11 mouse cellular contexts compared by ENCODE assay signal in genomic region chr12:29695194-29695593, GRCm38 (mm10).
DNase-seq lines count a peak whose midpoint lies in the region; ATAC-seq and TF ChIP-seq lines count a peak whose summit lies in the region.
"Had no signal": no experiment of that assay in that cellular context is flagged by ENCODE, and none has a peak within 500 bp of the region (broad histone marks: within the 10 kb centered on the region; RNA-seq: fewer than 3 reads in every experiment).

No protein-coding gene starts in this region.

- peaks cover 51% of the 10 kb centered on the region for H3K4me1 ChIP-seq in heart, embryonic 13.5 days
- H3K4me1 ChIP-seq in liver, postnatal 0 days (ENCODE audit: insufficient read depth): no peaks in the 10 kb centered on the region
- H3K4me1 ChIP-seq: liver, embryonic 15.5 days had no signal

- H3K27me3 ChIP-seq in heart, embryonic 13.5 days (replicated peaks): no peaks in the 10 kb centered on the region; the same call in 1 of the 2 replicates
- no peaks in the 10 kb centered on the region for H3K27me3 ChIP-seq in liver, postnatal 0 days (ENCODE audit: insufficient read depth, low read length)
- H3K27me3 ChIP-seq: embryonic facial prominence, embryonic 15.5 days; liver, embryonic 15.5 days had no signal

- peak overlapping the region; percentile 26; the same call in 1 of the 2 replicates for H3K4me3 ChIP-seq in gastrocnemius, adult 2 months
- no peak overlapping the region for H3K4me3 ChIP-seq in heart, embryonic 13.5 days
- no peak overlapping the region for H3K4me3 ChIP-seq in left cerebral cortex, adult 2 months
- H3K4me3 ChIP-seq in liver, postnatal 0 days (ENCODE audit: low read depth, low read length): no peak overlapping the region
- H3K4me3 ChIP-seq: embryonic facial prominence, embryonic 15.5 days; liver, embryonic 15.5 days had no signal

- no peak for TF ChIP-seq CTCF in gastrocnemius, adult 2 months (IDR thresholded peaks at IDR 0.05)
- no peak for TF ChIP-seq CTCF in left cerebral cortex, adult 2 months (IDR thresholded peaks at IDR 0.05)
- no peak for TF ChIP-seq CTCF in liver, postnatal 0 days (IDR thresholded peaks at IDR 0.05; ENCODE audit: low read depth)

- H3K4me2 ChIP-seq in heart, embryonic 13.5 days: no peak overlapping the region
- H3K4me2 ChIP-seq in liver, postnatal 0 days (ENCODE audit: low read depth, low read length): no peak overlapping the region
- H3K4me2 ChIP-seq: embryonic facial prominence, embryonic 15.5 days; liver, embryonic 15.5 days had no signal

- no peak for ATAC-seq in heart, embryonic 13.5 days (ENCODE audit: extremely low read depth, insufficient number of reproducible peaks, low FRiP score, low TSS enrichment)
- no peak for ATAC-seq in erythroblast, adult 5-6 weeks (replicated peaks; ENCODE audit: low FRiP score, poor library complexity, severe bottlenecking)
- ATAC-seq in liver, postnatal 0 days: no peak

- no peak for TF ChIP-seq EP300 in liver, postnatal 0 days (IDR thresholded peaks at IDR 0.05; ENCODE audit: low read depth)

- H3K9me3 ChIP-seq in heart, embryonic 13.5 days: no peaks in the 10 kb centered on the region
- no peaks in the 10 kb centered on the region for H3K9me3 ChIP-seq in liver, postnatal 0 days (ENCODE audit: low read length)
- H3K9me3 ChIP-seq: embryonic facial prominence, embryonic 15.5 days; liver, embryonic 15.5 days had no signal

- 26% methylated on average over 2 of the region's 2 CpGs for WGBS in heart, embryonic 13.5 days
- WGBS in liver, postnatal 0 days (ENCODE audit: insufficient replicate concordance): 24% methylated on average over 2 of the region's 2 CpGs

- peak overlapping the region; percentile 81 for H3K27ac ChIP-seq in gastrocnemius, adult 2 months
- peak overlapping the region; percentile 68 for H3K27ac ChIP-seq in heart, embryonic 13.5 days (replicated peaks)
- peak overlapping the region; percentile 77 for H3K27ac ChIP-seq in left cerebral cortex, adult 2 months
- no peak overlapping the region for H3K27ac ChIP-seq in liver, postnatal 0 days (ENCODE audit: low read depth)
- H3K27ac ChIP-seq: embryonic facial prominence, embryonic 15.5 days; liver, embryonic 15.5 days had no signal

- intact Hi-C loops in gastrocnemius, adult 2 months (cut with DNase I): loop anchor here (5.0 kb wide), 1 partner anchor 67 kb away; no protein-coding TSS in a partner anchor
- intact Hi-C loops in left cerebral cortex, adult 2 months (cut with DNase I): loop anchor here (5.0 kb wide), 1 partner anchor 142 kb away; no protein-coding TSS in a partner anchor

- DNase-seq in gastrocnemius, adult 2 months: peak; percentile 50
- no peak for DNase-seq in gastrocnemius, postnatal 10 days
- DNase-seq in cerebellum, adult 18-20 months: peak; percentile 35 to 40
- DNase-seq in left cerebral cortex, adult 2 months (ENCODE audit: extremely low spot score in 1 of 2, low spot score in 2 of 2): peak; percentile 61 to 71
- no peak for DNase-seq in urinary bladder, postnatal 36 days (ENCODE audit: low spot score in 2 of 2)
- DNase-seq in liver, postnatal 0 days: no peak
- DNase-seq: kidney, adult 2 months had no signal

- no peaks in the 10 kb centered on the region for H3K36me3 ChIP-seq in heart, embryonic 13.5 days
- H3K36me3 ChIP-seq in liver, postnatal 0 days (replicated peaks; ENCODE audit: insufficient read depth, low read length): no peaks in the 10 kb centered on the region
- H3K36me3 ChIP-seq: embryonic facial prominence, embryonic 15.5 days; liver, embryonic 15.5 days had no signal

- no peak overlapping the region for H3K9ac ChIP-seq in heart, embryonic 13.5 days
- H3K9ac ChIP-seq in liver, postnatal 0 days (replicated peaks): no peak overlapping the region
- H3K9ac ChIP-seq: embryonic facial prominence, embryonic 15.5 days; liver, embryonic 15.5 days had no signal

Comparison
In these comparisons a context has a peak if more than half of its experiments do, and no peak if none do; other contexts are left out.
1. DNase-seq: peak in gastrocnemius, adult 2 months (single experiment), cerebellum, adult 18-20 months (2 of 2) and left cerebral cortex, adult 2 months (2 of 2); none in gastrocnemius, postnatal 10 days (single experiment), urinary bladder, postnatal 36 days (0 of 2) and liver, postnatal 0 days (single experiment).